Mouse (Mus musculus) MEL (cell line): ENCODE results near the gene Rpa1. TPM values are rescaled to one million over a fixed set of nuclear protein-coding genes. Genes with fewer than 3 reads are reported as not detected.

Source experiments
- DNase-seq: peaks from one replicate; pipeline ENCODE4 v3.0.0; 2011; ENCODE audit warnings: low read depth, low spot score
- H3K27ac ChIP-seq: 2 replicates; pipeline ENCODE4 v1.5.1; 2012; ENCODE audit warnings: low read depth, mild to moderate bottlenecking, control low read depth, low read length, moderate library complexity; ENCODE audit not compliant: control insufficient read depth
- H3K27me3 ChIP-seq, 2 experiments: fragments of 150-350 bp in 1 of 2; sonication (generic) in 1 of 2; 2 replicates each; pipeline ENCODE4 v1.6.1; 2012; ENCODE audit warnings: low read length in 2 of 2, mild to moderate bottlenecking in 2 of 2, improper control_type of control experiment in 1 of 2, moderate library complexity in 1 of 2; ENCODE audit not compliant: insufficient read depth in 2 of 2, control insufficient read depth in 1 of 2
- H3K36me3 ChIP-seq, 2 experiments: 2 replicates each; pipeline ENCODE4 v1.6.1; 2012 to 2014; ENCODE audit warnings: low read length in 2 of 2, improper control_type of control experiment in 1 of 2, inconsistent platforms in 1 of 2, mild to moderate bottlenecking in 1 of 2; ENCODE audit not compliant: insufficient read depth in 2 of 2, control insufficient read depth in 1 of 2
- H3K4me1 ChIP-seq, 2 experiments: fragments of 150-350 bp in 1 of 2; sonication (generic) in 1 of 2; 2 replicates each; pipeline ENCODE4 v1.6.1; 2012; ENCODE audit warnings: low read length in 2 of 2, improper control_type of control experiment in 1 of 2, mild to moderate bottlenecking in 1 of 2; ENCODE audit not compliant: insufficient read depth in 2 of 2, control insufficient read depth in 1 of 2
- H3K4me3 ChIP-seq, 2 experiments: fragments of 150-350 bp in 1 of 2; sonication (generic) in 1 of 2; 2 replicates each; pipeline ENCODE4 v1.5.1; 2012; ENCODE audit warnings: low read depth in 2 of 2, low read length in 2 of 2, mild to moderate bottlenecking in 2 of 2, moderate library complexity in 2 of 2, control low read depth in 1 of 2, improper control_type of control experiment in 1 of 2; ENCODE audit not compliant: control insufficient read depth in 1 of 2, insufficient read depth in 1 of 2
- H3K79me2 ChIP-seq: 2 replicates; pipeline ENCODE4 v1.6.1; 2012; ENCODE audit warnings: mild to moderate bottlenecking, low read length, moderate library complexity; ENCODE audit not compliant: control insufficient read depth, poor library complexity, insufficient read depth
- H3K9ac ChIP-seq: 2 replicates; pipeline ENCODE4 v1.6.1; 2012; ENCODE audit warnings: low read depth, mild to moderate bottlenecking, control low read depth, low read length, moderate library complexity; ENCODE audit not compliant: control insufficient read depth, poor library complexity, severe bottlenecking
- H3K9me3 ChIP-seq: fragments of 150-350 bp; sonication (generic); replicated peaks from 2 replicates; pipeline ENCODE4 v1.6.1; 2012; ENCODE audit warnings: mild to moderate bottlenecking, low read length, improper control_type of control experiment, moderate library complexity; ENCODE audit not compliant: insufficient read depth
- CHD2 ChIP-seq: IDR thresholded peaks from 2 replicates; pipeline ENCODE4 v1.6.1; 2011; ENCODE audit warnings: low read length, improper control_type of control experiment
- CTCF ChIP-seq, 3 experiments: IDR thresholded peaks in 2 of 3; conservative IDR thresholded peaks in 1 of 3; 2 replicates each; pipeline ENCODE4 v1.5.1; 2011 to 2012; ENCODE audit warnings: low read length in 3 of 3, low read depth in 2 of 3, mild to moderate bottlenecking in 2 of 3, improper control_type of control experiment in 1 of 3, inconsistent platforms in 1 of 3, mixed read lengths in 1 of 3, moderate library complexity in 1 of 3; ENCODE audit not compliant: control insufficient read depth in 1 of 3, insufficient read depth in 1 of 3, poor library complexity in 1 of 3, severe bottlenecking in 1 of 3
- E2F4 ChIP-seq: IDR thresholded peaks from 2 replicates; pipeline ENCODE4 v1.6.1; 2011; ENCODE audit warnings: low read depth, low read length, improper control_type of control experiment, borderline replicate concordance
- ELF1 ChIP-seq: IDR thresholded peaks from 2 replicates; pipeline ENCODE4 v1.6.1; 2014; ENCODE audit warnings: low read depth, mild to moderate bottlenecking, inconsistent platforms, low read length, improper control_type of control experiment, moderate library complexity
- EP300 ChIP-seq, 2 experiments: IDR thresholded peaks; 2 replicates each; pipeline ENCODE4 v1.6.1; 2011; ENCODE audit warnings: improper control_type of control experiment in 2 of 2, low read length in 2 of 2, low read depth in 1 of 2, mild to moderate bottlenecking in 1 of 2
- JUND ChIP-seq: IDR thresholded peaks from 2 replicates; pipeline ENCODE4 v1.6.1; 2011; ENCODE audit warnings: low read depth, mild to moderate bottlenecking, improper control_type of control experiment, low read length
- MAX ChIP-seq: IDR thresholded peaks from 2 replicates; pipeline ENCODE4 v1.6.1; 2011; ENCODE audit warnings: low read length, improper control_type of control experiment
- MEF2A ChIP-seq: IDR thresholded peaks from 2 replicates; pipeline ENCODE4 v1.6.1; 2014; ENCODE audit warnings: low read depth, mild to moderate bottlenecking, inconsistent platforms, low read length, improper control_type of control experiment; ENCODE audit not compliant: poor library complexity, insufficient replicate concordance, severe bottlenecking; ENCODE audit errors: extremely low read depth
- POLR2A ChIP-seq, 2 experiments: IDR thresholded peaks; 2 replicates each; pipeline ENCODE4 v1.6.1; 2011 to 2012; ENCODE audit warnings: low read length in 2 of 2, mild to moderate bottlenecking in 2 of 2, control low read depth in 1 of 2, improper control_type of control experiment in 1 of 2, low read depth in 1 of 2, moderate library complexity in 1 of 2; ENCODE audit not compliant: control insufficient read depth in 1 of 2, insufficient read depth in 1 of 2, poor library complexity in 1 of 2
- POLR2AphosphoS2 ChIP-seq: IDR thresholded peaks from 2 replicates; pipeline ENCODE4 v1.6.1; 2011; ENCODE audit warnings: low read length, improper control_type of control experiment
- RAD21 ChIP-seq: IDR thresholded peaks from 2 replicates; pipeline ENCODE4 v1.6.1; 2011; ENCODE audit warnings: mild to moderate bottlenecking, low read depth, low read length, improper control_type of control experiment
- RCOR1 ChIP-seq: IDR thresholded peaks from 2 replicates; pipeline ENCODE4 v1.6.1; 2012; ENCODE audit warnings: low read depth, mild to moderate bottlenecking, inconsistent platforms, low read length, improper control_type of control experiment
- SMC3 ChIP-seq: IDR thresholded peaks from 2 replicates; pipeline ENCODE4 v1.6.1; 2011; ENCODE audit warnings: low read depth, low read length, improper control_type of control experiment
- TCF12 ChIP-seq: IDR thresholded peaks from 2 replicates; pipeline ENCODE4 v1.6.1; 2014; ENCODE audit warnings: low read depth, mild to moderate bottlenecking, inconsistent platforms, low read length, improper control_type of control experiment, moderate library complexity
- USF2 ChIP-seq, 2 experiments: IDR thresholded peaks; 2 replicates each; pipeline ENCODE4 v1.6.1; 2011 to 2012; ENCODE audit warnings: improper control_type of control experiment in 2 of 2, low read length in 2 of 2, borderline replicate concordance in 1 of 2, inconsistent platforms in 1 of 2, low read depth in 1 of 2, mild to moderate bottlenecking in 1 of 2; ENCODE audit not compliant: insufficient read depth in 1 of 2
- ZNF384 ChIP-seq: IDR thresholded peaks from 2 replicates; pipeline ENCODE4 v1.6.1; 2012; ENCODE audit warnings: low read depth, mild to moderate bottlenecking, inconsistent platforms, low read length, improper control_type of control experiment
- polyA plus RNA-seq, 2 experiments: library from polyadenylated mRNA; stranded (reverse) in 1 of 2; unstranded in 1 of 2; fragments of >175 nt in 1 of 2; fragments of >200 nt in 1 of 2; gene quantifications; 2 replicates each; pipeline versions ENCODE4 v1.2.1 to v1.2.4; 2012; ENCODE audit warnings: low replicate concordance in 2 of 2, low read depth in 1 of 2; ENCODE audit not compliant: insufficient read length in 2 of 2, insufficient read depth in 1 of 2, missing spikeins in 1 of 2
- total RNA-seq: library from RNA; depleted of rRNA; stranded (reverse); fragments of 300-350 nt; gene quantifications from 2 replicates; pipeline ENCODE4 v1.2.3, GENCODE M21; 2012

Gene Rpa1
- total and polyA plus RNA-seq, 3 experiments, result 179 to 481 (median 242) TPM

- no peaks in the 10 kb centered on the region for H3K27me3 ChIP-seq
- DNase-seq, result peak; percentile 51
- TF ChIP-seq ZNF384, result peak; percentile 96
- TF ChIP-seq RAD21, result no peak
- no peak for TF ChIP-seq SMC3
- TF ChIP-seq POLR2A (IDR thresholded peaks at IDR 0.05; ENCODE audit: control insufficient read depth in 1 of 2, insufficient read depth in 1 of 2, low read depth in 1 of 2, low read length in 2 of 2, poor library complexity in 1 of 2), result no peak
- no peak for TF ChIP-seq MAX
- TF ChIP-seq RCOR1, result peak; percentile 70; the same call in 1 of the 2 replicates
- no peak for TF ChIP-seq ELF1
- no peak for TF ChIP-seq E2F4
- TF ChIP-seq USF2 (IDR thresholded peaks at IDR 0.05; ENCODE audit: borderline replicate concordance in 1 of 2, insufficient read depth in 1 of 2, low read depth in 1 of 2, low read length in 2 of 2), result no peak
- TF ChIP-seq EP300 (IDR thresholded peaks at IDR 0.05; ENCODE audit: low read depth in 1 of 2, low read length in 2 of 2), result peak in 1 of 2 experiments; percentile 21; a peak in 1 of 4 replicates
- TF ChIP-seq CHD2, result no peak
- H3K4me1 ChIP-seq, result peaks cover 15 to 23% of the 10 kb centered on the region in 2 experiments
- H3K79me2 ChIP-seq, result peaks cover 55% of the 10 kb centered on the region
- no peak overlapping the region for H3K4me3 ChIP-seq
- no peak overlapping the region for H3K27ac ChIP-seq
- no peaks in the 10 kb centered on the region for H3K9me3 ChIP-seq
- H3K36me3 ChIP-seq, result peaks cover 29% of the 10 kb centered on the region in 2 experiments
- H3K9ac ChIP-seq, result no peak overlapping the region
These were observed 4.0 kb downstream of the Rpa1 start for GRCm38 (mm10) chr11:75344163-75344562.

GRCm38 (mm10) chr11:75343096-75343495 is 5.0 kb downstream of the Rpa1 start:
- H3K27me3 ChIP-seq, result no peaks in the 10 kb centered on the region
- DNase-seq, result no peak
- TF ChIP-seq SMC3 (no peak), RCOR1 (no peak), CTCF (IDR thresholded peaks at IDR 0.05 in 2 of 3, conservative IDR thresholded peaks at IDR 0.05 in 1 of 3; ENCODE audit: control insufficient read depth in 1 of 3, insufficient read depth in 1 of 3, low read depth in 2 of 3, low read length in 3 of 3, poor library complexity in 1 of 3, severe bottlenecking in 1 of 3) (no peak), POLR2AphosphoS2 (no peak), POLR2A (IDR thresholded peaks at IDR 0.05; ENCODE audit: control insufficient read depth in 1 of 2, insufficient read depth in 1 of 2, low read depth in 1 of 2, low read length in 2 of 2, poor library complexity in 1 of 2) (no peak), JUND (no peak), ELF1 (no peak), MEF2A (no peak), CHD2 (no peak), TCF12 (no peak)
- H3K9ac ChIP-seq, result no peak overlapping the region
- H3K27ac ChIP-seq, result no peak overlapping the region
- no peak overlapping the region for H3K4me3 ChIP-seq
- peaks cover 25 to 30% of the 10 kb centered on the region in 2 experiments for H3K36me3 ChIP-seq
- H3K4me1 ChIP-seq, result peaks cover 12 to 18% of the 10 kb centered on the region in 2 experiments
- H3K79me2 ChIP-seq, result peaks cover 49% of the 10 kb centered on the region
- no peaks in the 10 kb centered on the region for H3K9me3 ChIP-seq
